Mouse (Mus musculus) intestine, embryonic 14.5 days (tissue): ENCODE results near the gene 4930407I10Rik. TPM values are rescaled to one million over a fixed set of nuclear protein-coding genes. Genes with fewer than 3 reads are reported as not detected.

Experiments used
- ATAC-seq: fragments of 200-750 bp; cut with Nextera tagmentation; replicated peaks from 2 replicates; pipeline ENCODE4 v1.8.0; 2017; ENCODE audit warnings: low read depth, moderate number of reproducible peaks, moderate TSS enrichment, moderate library complexity; ENCODE audit not compliant: low FRiP score, low TSS enrichment
- DNase-seq: peaks from one replicate; pipeline ENCODE4 v3.0.0-alpha.2; 2018; ENCODE audit warnings: low spot score
- H3K27ac ChIP-seq: fragments of 300-500 bp; sonication (generic); 2 replicates; pipeline ENCODE4 v1.5.1; 2014; ENCODE audit warnings: low read depth, mild to moderate bottlenecking, control low read depth
- H3K27me3 ChIP-seq: fragments of 300-500 bp; sonication (generic); replicated peaks from 2 replicates; pipeline ENCODE4 v1.6.1; 2014; ENCODE audit warnings: low read length, control low read depth; ENCODE audit not compliant: control insufficient read depth, insufficient read depth
- H3K36me3 ChIP-seq: fragments of 300-500 bp; sonication (generic); 2 replicates; pipeline ENCODE4 v1.6.1; 2014; ENCODE audit warnings: low read length, control low read depth; ENCODE audit not compliant: control insufficient read depth, insufficient read depth
- H3K4me1 ChIP-seq: fragments of 300-500 bp; sonication (generic); replicated peaks from 2 replicates; pipeline ENCODE4 v1.6.1; 2014; ENCODE audit warnings: low read length, control low read depth, mixed read lengths; ENCODE audit not compliant: control insufficient read depth, insufficient read depth
- H3K4me2 ChIP-seq: fragments of 300-500 bp; sonication (generic); 2 replicates; pipeline ENCODE4 v1.6.1; 2014; ENCODE audit warnings: low read length
- H3K4me3 ChIP-seq: fragments of 300-500 bp; sonication (generic); 2 replicates; pipeline ENCODE4 v1.5.1; 2014; ENCODE audit warnings: low read depth, low read length, control low read depth, mixed read lengths
- H3K9ac ChIP-seq: fragments of 300-500 bp; sonication (generic); 2 replicates; pipeline ENCODE4 v1.6.1; 2014; ENCODE audit warnings: mild to moderate bottlenecking, low read length
- H3K9me3 ChIP-seq: fragments of 300-500 bp; sonication (generic); 2 replicates; pipeline ENCODE4 v1.6.1; 2016; ENCODE audit warnings: low read length, control low read depth; ENCODE audit not compliant: control insufficient read depth
- WGBS: fragments of 180-500 bp; shearing (Covaris S2); extraction: QIAGEN DNeasy Blood & Tissue Kit; methylation state at CpG from one replicate; pipeline ENCODE4 v1.1.7; 2014; 5-methylcytosine and 5-hydroxymethylcytosine counted together
- polyA plus RNA-seq: library from polyadenylated mRNA; unstranded; fragments of >200 nt; fragmentation: Nextera tagmentation; extraction: Ambion mirVana; gene quantifications from 2 replicates; pipeline ENCODE4 v1.2.1, GENCODE M21; 2014

4930407I10Rik gene
- polyA plus RNA-seq, 1 experiment from 2014 or later = not detected

DNA sequence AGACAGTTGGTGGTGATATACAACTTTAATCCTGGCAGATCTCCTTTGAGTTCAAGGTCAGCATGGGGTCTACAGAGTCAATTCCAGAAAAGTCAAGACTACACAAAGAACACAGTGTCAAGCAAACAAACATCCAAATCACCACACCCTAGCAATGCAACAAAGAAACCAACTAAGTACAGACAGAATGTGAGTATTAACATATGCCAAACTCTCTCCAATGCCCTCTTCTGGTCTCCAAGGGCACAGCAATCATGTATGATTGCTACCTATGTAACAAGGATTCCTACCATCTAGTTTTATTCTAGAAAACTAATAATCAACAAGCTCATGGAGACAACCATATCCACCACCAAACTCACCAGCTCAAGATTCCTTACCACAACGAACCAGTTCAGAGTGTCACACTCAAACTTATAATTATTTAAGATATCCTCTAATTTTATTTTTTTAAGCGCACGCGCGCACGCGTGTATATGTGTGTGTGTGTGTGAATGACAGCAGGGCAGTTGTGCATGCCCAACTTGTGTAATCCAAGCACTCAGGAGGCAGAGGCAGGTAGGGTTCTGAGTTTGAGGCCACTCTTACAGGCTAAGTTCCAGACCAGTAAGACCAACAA, 14.7 kb upstream of the 4930407I10Rik start:
- Histone ChIP-seq H3K27me3 (no peaks in the 10 kb centered on the region), H3K4me2 (no peak overlapping the region), H3K27ac (no peak overlapping the region), H3K36me3 (peaks cover 37% of the 10 kb centered on the region), H3K4me3 (no peak overlapping the region), H3K9me3 (no peaks in the 10 kb centered on the region), H3K9ac (no peak overlapping the region), H3K4me1 (peaks cover 8% of the 10 kb centered on the region)
- DNase-seq (no peak), ATAC-seq (no peak)
- WGBS = 97% methylated on average over 7 of the region's 7 CpGs

DNA sequence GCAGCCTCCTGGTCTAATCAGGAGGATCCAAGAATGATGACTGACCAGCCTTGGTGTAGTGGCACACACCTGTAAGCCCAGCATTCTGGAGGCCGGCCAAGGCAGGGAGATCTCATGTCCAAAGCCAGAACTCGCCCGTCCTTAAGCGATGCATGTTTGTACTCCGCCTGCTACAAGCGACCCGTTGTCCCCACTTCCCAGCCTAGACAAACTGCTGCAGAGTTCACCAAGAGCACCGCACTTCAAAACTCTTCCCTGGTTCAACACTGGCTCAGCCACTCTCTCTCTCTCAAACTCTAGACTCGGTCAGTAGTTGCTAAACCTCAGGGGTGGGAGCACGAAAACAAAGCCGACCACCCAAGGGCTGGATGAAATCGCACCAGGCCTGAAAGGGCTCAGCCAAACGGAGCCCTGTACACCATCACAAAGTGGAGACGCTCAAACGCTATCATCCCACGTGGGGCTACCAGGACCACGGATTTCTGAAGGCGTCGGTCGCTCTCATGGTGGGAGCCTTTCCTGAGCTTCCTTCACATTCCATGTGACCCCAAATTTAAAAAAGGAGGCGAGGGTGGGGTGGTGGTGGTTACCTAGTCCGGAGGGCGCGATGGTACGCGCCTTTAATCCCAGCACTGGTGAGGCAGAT, 12.6 kb upstream of the 4930407I10Rik start:
- peak; percentile 66 for DNase-seq
- peak overlapping the region; percentile 91 for H3K9ac ChIP-seq
- H3K4me1 ChIP-seq = peaks cover 8% of the 10 kb centered on the region
- H3K4me3 ChIP-seq = peak overlapping the region; percentile 95
- peak overlapping the region; percentile 88 for H3K4me2 ChIP-seq
- no peaks in the 10 kb centered on the region for H3K9me3 ChIP-seq
- peaks cover 17% of the 10 kb centered on the region for H3K36me3 ChIP-seq
- peak overlapping the region; percentile 81; the same call in 1 of the 2 replicates for H3K27ac ChIP-seq
- peak; percentile 47 for ATAC-seq
- WGBS = 2% methylated on average over 26 of the region's 26 CpGs
- no peaks in the 10 kb centered on the region for H3K27me3 ChIP-seq

DNA sequence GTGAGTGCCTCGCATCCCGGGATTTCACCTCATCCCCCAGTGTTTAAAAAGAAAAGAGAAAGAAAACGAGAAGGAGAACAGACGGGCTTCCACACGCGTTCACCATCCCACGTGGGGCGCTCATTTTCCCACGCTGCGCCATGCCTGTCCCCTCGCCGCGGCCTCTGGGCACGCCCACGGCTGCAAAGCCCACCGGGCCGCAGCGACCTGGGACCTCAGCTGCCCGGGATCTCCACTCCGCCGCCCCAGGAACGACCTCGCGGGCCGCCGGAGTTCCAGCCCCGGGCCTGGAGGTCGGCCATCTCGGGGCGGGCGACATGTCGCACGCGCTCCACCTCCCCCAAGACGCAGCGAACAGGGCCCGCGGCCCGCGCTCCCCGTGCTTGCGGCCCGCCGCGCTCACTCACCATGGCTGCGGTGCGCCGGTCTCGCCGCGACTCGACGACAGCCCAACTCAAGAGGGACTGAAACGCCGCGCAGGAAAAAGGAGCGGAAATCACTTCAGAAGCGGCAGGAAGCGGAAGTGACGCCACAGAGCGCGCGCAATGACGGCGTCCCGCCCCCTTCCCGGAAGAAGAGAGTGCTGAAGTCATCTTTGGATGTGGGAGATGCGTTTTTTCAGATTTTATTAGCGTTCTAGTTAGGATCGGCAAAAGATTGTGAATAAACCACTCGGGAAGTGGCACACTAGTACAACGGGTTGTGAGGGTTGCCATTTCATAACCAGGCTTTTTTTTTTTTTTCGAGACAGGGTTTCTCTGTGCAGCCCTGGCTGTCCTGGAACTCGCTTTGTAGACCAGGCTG, 11.7 kb upstream of the 4930407I10Rik start, which contains the start of gene Snu13:
TSS of gene Snu13 (minus strand) at position 519 of the 804 bp plus-strand sequence.
- Histone ChIP-seq H3K9me3 (no peaks in the 10 kb centered on the region), H3K9ac (peak within 1 kb of the TSS; percentile 91), H3K4me1 (peaks cover 8% of the 10 kb centered on the region), H3K27me3 (no peaks in the 10 kb centered on the region), H3K36me3 (peaks cover 16% of the 10 kb centered on the region), H3K4me2 (peak within 1 kb of the TSS; percentile 88), H3K4me3 (peak within 1 kb of the TSS; percentile 95), H3K27ac (peak within 1 kb of the TSS; percentile 81)
- ATAC-seq = peak; percentile 81
- WGBS = under 1% methylated on average over 74 of the region's 74 CpGs
- DNase-seq = peak; percentile 93

DNA sequence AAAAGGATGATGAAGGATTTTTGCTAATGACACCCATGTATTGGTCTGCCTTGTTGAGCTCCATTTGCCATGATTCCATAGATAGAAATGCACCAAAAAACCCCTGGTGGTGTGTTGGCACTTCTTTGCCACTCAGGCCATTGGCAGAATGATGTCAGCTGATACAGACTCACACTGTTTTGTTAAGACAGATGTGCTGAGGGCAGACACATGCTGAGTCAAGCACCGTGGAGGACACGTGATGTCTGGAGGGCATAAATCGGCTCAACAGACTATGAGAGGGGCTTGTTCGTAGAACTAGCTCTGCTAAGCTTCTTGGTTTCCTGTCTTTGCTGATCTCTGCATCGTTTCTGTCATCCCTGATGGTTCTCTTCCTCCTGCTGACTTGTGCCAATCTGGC, 6.4 kb upstream of the 4930407I10Rik start:
- H3K9me3 ChIP-seq = no peaks in the 10 kb centered on the region
- no peak for DNase-seq
- no peak overlapping the region for H3K27ac ChIP-seq
- no peaks in the 10 kb centered on the region for H3K36me3 ChIP-seq
- no peak overlapping the region for H3K4me2 ChIP-seq
- H3K4me3 ChIP-seq = no peak overlapping the region
- H3K4me1 ChIP-seq = no peaks in the 10 kb centered on the region
- no peak for ATAC-seq
- H3K27me3 ChIP-seq = no peaks in the 10 kb centered on the region
- WGBS = 72% methylated on average over 5 of the region's 5 CpGs
- no peak overlapping the region for H3K9ac ChIP-seq

DNA sequence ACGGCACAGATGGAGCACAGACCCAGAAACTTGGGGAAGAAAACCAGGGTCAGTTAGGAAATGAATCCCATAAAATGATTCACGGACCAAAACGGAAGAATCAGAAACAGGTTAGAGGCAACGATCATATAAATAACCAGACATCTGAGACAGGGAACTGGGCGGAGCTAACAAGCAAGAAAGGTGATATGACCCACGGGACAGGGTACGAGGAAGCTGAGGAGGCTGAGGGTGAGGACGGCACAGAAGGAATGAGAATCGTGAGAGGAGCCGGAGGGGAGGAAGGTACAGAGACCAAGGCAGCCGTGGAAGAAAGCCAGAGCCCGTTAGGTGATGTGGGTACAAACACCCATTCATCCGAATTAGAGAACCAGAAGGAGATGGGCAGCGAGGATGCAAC, 5.0 kb downstream of the 4930407I10Rik start:
- no peak for ATAC-seq
- no peak overlapping the region for H3K4me3 ChIP-seq
- no peak overlapping the region for H3K4me2 ChIP-seq
- H3K9ac ChIP-seq = no peak overlapping the region
- no peak overlapping the region for H3K27ac ChIP-seq
- H3K27me3 ChIP-seq = peaks cover 31% of the 10 kb centered on the region
- H3K36me3 ChIP-seq = no peaks in the 10 kb centered on the region
- 63% methylated on average over 14 of the region's 14 CpGs for whole genome bisulfite sequencing
- DNase-seq = no peak
- no peaks in the 10 kb centered on the region for H3K9me3 ChIP-seq
- no peaks in the 10 kb centered on the region for H3K4me1 ChIP-seq

DNA sequence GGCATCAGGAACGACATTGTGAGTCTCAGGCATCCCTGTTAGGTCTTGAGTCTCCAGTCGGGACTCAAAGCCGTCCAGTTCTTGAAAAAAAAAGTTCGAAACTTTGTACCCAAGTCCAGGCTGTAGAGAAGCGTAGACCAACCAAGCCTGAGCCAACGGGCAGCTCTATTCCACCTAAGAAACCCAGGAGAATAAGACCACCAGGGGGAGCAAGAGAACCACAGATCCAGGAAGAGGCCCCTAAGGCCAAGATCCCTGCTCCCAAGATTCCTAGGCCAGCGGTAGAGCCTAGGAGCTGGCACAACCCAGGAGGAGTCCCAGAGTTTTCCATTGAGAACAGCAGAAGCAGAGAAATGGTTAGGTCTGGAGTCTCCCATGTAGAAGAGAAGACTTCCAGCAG, 6.6 kb downstream of the 4930407I10Rik start:
- no peak overlapping the region for H3K4me2 ChIP-seq

DNA sequence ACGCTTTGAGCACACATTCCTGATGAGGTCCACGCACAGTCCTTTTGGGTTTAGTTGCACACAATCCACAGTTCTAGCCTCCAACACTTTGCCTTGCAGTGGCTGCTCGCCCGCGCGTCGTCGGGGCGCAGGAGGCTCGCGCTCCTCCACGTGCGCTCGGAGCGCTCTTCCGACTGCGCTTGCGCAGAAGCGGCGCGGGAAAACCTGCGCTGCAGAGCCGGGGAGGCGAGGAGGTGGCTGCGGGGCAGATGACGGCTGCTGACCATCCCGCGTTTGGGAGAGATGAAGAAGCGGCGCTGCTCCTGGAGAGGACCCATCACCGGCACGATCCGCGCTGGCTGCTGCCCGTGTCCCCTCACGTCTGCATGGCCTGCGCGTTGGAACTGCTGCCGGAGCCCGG, 10.9 kb downstream of the 4930407I10Rik start, which contains the start of gene Mei1:
TSS of gene Mei1 (plus strand) at position 99 of the 400 bp plus-strand sequence.
- DNase-seq (no peak), ATAC-seq (no peak)
- 20% methylated on average over 40 of the region's 40 CpGs for WGBS
- peaks cover 41% of the 10 kb centered on the region for H3K27me3 ChIP-seq
- H3K9me3 ChIP-seq = no peaks in the 10 kb centered on the region
- no peaks in the 10 kb centered on the region for H3K36me3 ChIP-seq
- H3K27ac ChIP-seq = no peak within 1 kb of the TSS
- H3K4me3 ChIP-seq = no peak within 1 kb of the TSS
- H3K4me1 ChIP-seq = no peaks in the 10 kb centered on the region
- peak within 1 kb of the TSS; percentile 33; the same call in 1 of the 2 replicates for H3K4me2 ChIP-seq
- H3K9ac ChIP-seq = no peak within 1 kb of the TSS

More for the DNA sequence above, 6.6 kb downstream of the 4930407I10Rik start:
- H3K36me3 ChIP-seq = no peaks in the 10 kb centered on the region
- no peaks in the 10 kb centered on the region for H3K4me1 ChIP-seq
- H3K27ac ChIP-seq = no peak overlapping the region
- DNase-seq (peak; percentile 86), ATAC-seq (no peak)
- peaks cover 47% of the 10 kb centered on the region for H3K27me3 ChIP-seq
- H3K9ac ChIP-seq = no peak overlapping the region
- no peak overlapping the region for H3K4me3 ChIP-seq
- H3K9me3 ChIP-seq = no peaks in the 10 kb centered on the region
- 15% methylated on average over 7 of the region's 7 CpGs for WGBS

DNA sequence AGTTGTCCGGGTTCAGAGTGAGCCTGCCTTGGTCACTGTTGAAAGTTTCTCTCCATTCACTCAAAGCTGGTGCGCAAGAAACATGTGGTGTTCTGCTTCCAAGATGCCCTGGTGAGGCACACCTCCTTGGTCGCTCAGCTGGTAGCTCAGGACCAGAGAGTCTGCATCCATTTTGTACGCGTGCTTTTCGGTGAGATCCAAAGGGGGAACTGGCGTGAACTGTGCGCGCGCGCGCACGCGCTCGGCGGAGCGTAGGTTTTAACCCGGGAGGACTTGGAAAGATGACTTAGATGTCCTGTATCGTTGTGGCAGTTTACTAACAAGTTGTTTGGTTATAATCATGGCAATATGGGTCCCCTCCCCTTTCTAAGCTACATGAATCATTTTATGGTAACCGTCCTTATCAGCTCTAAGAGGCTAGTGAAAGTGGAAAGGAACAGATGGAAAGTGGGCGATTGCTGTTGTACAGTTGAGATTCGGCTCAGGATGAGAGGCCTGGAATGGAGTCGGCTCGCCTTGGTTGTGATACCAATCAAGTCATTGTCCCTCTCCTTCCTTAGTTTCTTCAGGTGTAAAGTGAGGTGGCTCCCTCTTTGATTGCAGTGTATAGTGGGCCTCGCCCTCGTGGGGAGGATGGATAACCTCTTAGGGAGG, 13.0 kb downstream of the 4930407I10Rik start:
- no peak for ATAC-seq
- no peak overlapping the region for H3K4me2 ChIP-seq
- no peak overlapping the region for H3K4me3 ChIP-seq
- no peaks in the 10 kb centered on the region for H3K36me3 ChIP-seq
- H3K9me3 ChIP-seq = no peaks in the 10 kb centered on the region
- no peak overlapping the region for H3K27ac ChIP-seq
- H3K9ac ChIP-seq = no peak overlapping the region
- peaks cover 41% of the 10 kb centered on the region for H3K27me3 ChIP-seq
- H3K4me1 ChIP-seq = no peaks in the 10 kb centered on the region
- DNase-seq = no peak
- 88% methylated on average over 26 of the region's 26 CpGs for WGBS
